Mouse (Mus musculus): ENCODE measurements around the gene Prss27.
"Not testable (repeated sequence)": the region's sequence is repeated elsewhere in the genome, so short reads cannot be mapped to it uniquely, and the experiment has no call there.

Prss27 gene

GRCm38 (mm10) chr17:24030551-24030950 lies 7.4 kb upstream of the Prss27 start:
- no peak for DNase-seq (ENCODE audit: low spot score in 2 of 2)

- no peak for DNase-seq (ENCODE audit: low spot score in 2 of 2)
Observed at GRCm38 (mm10) chr17:24035087-24035486, 2.9 kb upstream of the Prss27 start.

GRCm38 (mm10) chr17:24036954-24037353 lies 990 bp upstream of the Prss27 start:
- DNase-seq (ENCODE audit: low spot score in 2 of 2), result no peak

- peak in 1 of 2 experiments; percentile 29 for DNase-seq (ENCODE audit: low spot score in 2 of 2)
Observed at GRCm38 (mm10) chr17:24037360-24037759, 584 bp upstream of the Prss27 start.

DNA sequence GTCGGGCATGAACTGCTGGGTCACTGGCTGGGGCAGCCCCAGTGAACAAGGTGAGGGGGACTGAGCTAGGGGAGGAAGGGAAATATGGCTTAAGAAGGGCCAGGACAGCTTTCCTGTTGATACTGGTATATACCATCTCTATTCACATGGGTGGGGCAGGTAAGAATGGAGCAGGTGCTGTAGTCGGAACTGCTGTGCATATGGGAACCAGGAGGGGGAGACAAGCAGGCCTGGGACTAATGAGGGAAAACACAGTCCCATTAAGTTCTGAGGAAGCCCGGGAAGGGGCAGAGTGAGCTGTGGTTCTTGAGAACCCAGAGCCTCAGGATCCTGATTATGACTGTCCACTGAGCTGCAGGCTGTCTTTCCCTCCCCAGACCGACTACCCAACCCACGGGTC lies 6.5 kb downstream of the Prss27 start:
- DNase-seq (ENCODE audit: low spot score in 2 of 2), result no peak

DNA sequence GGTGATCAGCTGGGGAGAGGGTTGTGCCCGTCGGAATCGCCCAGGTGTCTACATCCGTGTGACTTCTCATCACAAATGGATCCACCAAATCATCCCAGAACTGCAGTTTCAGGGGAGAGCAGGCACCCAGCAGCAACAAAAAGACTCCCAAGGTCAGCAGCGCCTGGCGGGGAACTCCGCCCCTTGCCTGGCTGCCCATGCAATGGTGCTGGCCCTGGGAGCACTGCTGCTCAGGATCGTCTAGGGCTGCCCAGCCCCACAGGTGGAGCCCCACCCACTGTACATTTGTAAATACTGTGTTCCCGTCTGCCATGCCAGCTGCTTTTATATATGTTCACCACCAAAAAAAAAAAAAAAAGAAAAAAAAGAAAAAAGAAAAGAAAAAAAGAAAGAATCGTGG lies 7.7 kb downstream of the Prss27 start:
- DNase-seq (ENCODE audit: low spot score in 2 of 2), result no peak

DNA sequence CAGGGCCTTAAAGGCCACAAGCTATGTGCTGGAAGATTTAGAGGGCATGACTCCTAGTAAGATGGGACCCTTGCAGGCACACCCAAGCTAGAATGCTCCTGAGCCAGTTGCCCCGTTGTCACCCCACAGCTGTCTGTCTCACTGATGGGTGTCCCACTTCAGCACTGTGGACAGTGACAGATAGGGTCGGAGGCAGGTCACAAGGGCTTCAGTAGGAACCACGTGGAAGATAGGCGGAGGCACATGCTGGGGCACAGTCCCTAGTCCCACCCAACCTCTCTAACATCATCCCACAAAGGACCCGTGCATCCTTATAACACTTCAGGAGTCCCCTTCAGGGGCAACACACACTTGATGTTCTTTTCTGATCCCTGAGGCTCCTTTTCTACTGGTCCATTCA lies 8.1 kb downstream of the Prss27 start:
- DNase-seq (ENCODE audit: low spot score in 2 of 2), result no peak

GRCm38 (mm10) chr17:24048053-24048452 lies 10.1 kb downstream of the Prss27 start:
- DNase-seq (ENCODE audit: low spot score in 2 of 2), result no peak

DNA sequence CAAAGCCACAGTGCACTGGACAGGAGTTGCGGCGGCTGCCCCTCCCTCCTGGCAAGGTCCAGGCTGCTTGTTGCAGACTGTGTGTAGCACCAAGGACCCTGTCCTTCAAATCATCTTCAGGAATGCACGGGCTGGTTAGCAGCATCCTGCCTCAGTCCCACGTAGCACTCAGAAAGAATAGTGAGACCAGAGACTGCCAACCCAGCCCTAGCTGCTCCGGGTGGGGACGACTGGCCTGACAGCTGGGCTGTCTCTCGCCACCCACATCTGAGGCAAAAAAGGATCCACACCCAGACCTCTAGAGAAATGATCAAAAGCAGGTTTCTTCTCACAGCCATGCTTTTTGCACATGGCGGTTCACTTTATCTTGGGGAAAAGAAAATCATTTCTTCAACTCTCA lies 11.1 kb downstream of the Prss27 start:
- no peak for DNase-seq (ENCODE audit: low spot score in 2 of 2)

GRCm38 (mm10) chr17:24056636-24057625 lies 19.0 kb downstream of the Prss27 start:
- no peak for DNase-seq (ENCODE audit: low spot score in 2 of 2)

DNA sequence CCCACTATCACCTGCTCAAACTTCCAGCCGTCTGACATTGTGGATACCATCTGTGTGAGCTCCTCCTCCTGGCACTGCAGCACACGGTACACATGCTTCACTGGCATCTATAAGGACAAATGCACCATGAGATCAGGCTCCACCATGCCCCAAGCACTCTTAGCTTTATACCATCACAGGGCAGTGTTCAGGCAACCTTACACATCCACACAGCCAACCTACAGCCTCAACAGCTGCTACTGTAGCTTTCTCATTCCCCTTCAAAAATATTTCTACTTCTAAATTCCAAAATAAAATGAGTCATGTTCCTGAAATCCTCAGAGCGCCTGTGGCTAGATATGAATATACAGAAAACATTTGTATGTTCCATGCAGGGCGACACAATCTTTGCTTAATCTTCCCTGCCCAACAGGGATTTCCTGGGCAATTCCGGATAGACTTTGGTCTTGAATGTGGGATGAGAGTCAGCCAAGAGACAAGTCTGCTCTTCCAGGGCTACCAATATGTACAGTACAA lies 19.8 kb downstream of the Prss27 start:
- no peak for DNase-seq (ENCODE audit: low spot score in 2 of 2)

DNA sequence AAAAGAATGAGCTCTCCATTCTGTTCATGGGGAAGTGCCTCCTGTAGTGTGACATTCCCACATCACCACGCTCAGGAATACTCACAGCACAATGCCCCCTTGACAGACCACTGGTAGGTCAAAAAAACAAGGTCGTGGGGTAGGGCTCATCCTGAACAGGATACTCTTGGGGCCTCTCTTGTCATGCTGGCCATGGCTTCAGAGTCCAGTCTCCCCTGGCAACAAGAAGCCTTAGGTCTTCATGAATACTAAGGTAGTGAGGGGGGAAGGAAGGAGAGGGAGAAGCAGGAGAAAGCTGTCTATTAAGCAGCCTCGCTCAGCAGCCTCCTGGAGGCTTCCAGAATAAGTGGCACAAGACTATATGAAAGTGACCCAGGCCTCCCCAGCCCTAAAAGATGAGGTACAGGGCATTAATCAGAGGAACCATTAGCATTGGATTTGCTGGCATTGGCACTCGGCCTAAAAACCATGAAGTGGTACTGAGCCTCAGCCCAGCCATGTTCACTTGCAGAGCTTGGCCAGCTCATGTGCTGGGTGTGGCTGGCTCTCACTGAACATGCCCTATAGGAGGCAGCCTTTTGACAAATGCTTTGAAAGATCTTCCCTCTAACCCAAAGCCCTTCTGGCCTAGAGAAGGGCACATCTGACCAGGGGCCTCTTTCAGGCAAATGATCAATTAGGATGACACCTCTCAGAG lies 24.7 kb downstream of the Prss27 start:
- no peak for DNase-seq (ENCODE audit: low spot score in 2 of 2)

DNA sequence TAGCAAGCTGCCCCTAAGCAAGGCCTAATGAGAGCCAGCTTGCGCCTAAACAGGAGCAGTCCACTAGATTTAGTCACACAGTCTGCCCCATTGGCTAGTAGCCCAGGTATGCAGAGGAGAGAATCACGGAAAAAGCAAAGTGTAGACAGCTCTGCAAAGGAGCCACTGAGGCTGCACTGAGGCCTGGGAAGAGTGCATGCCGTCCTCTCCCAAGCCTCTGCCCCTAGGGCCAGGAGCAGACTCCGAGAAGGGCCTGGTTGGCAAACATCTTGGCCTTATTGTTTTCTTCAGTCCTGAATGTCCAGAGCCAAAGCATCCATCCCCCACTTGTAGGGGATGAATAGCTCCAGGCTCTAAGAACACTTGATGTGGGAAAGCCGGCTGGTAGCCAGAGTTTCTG lies 30.3 kb downstream of the Prss27 start:
- DNase-seq (ENCODE audit: low spot score in 2 of 2), result no peak

- DNase-seq (ENCODE audit: low spot score in 2 of 2), result no peak
Observed at GRCm38 (mm10) chr17:24069531-24069930, 31.6 kb downstream of the Prss27 start.

GRCm38 (mm10) chr17:24072919-24073696 lies 35.2 kb downstream of the Prss27 start, which contains the start of gene Kctd5:
TSS of gene Kctd5 (minus strand) at chr17:24073485.
- DNase-seq (ENCODE audit: low spot score in 2 of 2), result peak; percentile 93 to 94

- no peak for DNase-seq (ENCODE audit: low spot score in 2 of 2)
Observed at GRCm38 (mm10) chr17:24077101-24077500, 39.2 kb downstream of the Prss27 start.

GRCm38 (mm10) chr17:24084593-24084992 lies 46.6 kb downstream of the Prss27 start:
- no peak for DNase-seq (ENCODE audit: low spot score in 2 of 2)

DNA sequence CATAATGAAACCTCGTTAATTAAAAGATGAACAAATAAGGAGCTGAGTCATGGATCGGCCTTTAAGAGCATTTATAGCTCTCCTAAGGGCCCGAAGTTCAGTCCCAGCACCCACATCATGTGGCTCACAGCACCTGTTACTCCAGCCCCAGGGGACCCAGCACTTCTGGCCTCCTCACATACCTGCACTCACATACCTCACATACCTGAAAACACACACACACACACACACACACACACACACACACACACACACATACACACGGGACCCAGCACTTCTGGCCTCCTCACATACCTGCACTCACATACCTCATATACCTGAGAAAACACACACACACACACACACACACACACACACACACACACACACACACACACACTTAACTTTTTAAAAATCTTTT lies 48.5 kb downstream of the Prss27 start:
- DNase-seq (ENCODE audit: low spot score in 2 of 2), result not testable (repeated sequence)

DNA sequence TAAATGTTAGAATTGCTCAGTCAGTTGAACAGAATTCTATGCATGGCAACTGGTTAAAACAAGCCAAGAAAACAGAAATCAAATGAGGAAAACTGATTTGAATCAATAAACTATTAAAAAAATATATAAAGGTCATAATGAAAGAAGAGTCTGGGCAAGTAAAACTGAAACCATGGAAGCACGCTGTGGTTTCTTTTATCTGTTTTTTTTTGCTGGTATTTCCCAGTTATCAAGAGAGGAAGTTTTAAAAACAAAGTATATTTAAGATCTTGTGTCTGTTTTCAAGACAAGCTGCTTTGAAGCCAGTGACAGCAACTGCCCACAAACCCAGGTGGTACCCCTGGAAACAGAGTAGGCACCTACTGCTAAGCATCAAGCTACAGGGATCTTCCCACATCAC lies 52.6 kb downstream of the Prss27 start:
- DNase-seq (ENCODE audit: low spot score in 2 of 2), result no peak
